Mouse (Mus musculus): Measurements from ENCODE around the gene Gm14862. TPM values are rescaled to one million over a fixed set of nuclear protein-coding genes. Genes with fewer than 3 reads are reported as not detected.
"Not testable (repeated sequence)": the region's sequence is repeated elsewhere in the genome, so short reads cannot be mapped to it uniquely, and the experiment has no call there.

Gm14862 gene
- polyA plus RNA-seq (2015; fragmentation: Nextera tagmentation; extraction: Ambion mirVana), result 3.6 and 3.7 TPM in 2 replicates

DNA sequence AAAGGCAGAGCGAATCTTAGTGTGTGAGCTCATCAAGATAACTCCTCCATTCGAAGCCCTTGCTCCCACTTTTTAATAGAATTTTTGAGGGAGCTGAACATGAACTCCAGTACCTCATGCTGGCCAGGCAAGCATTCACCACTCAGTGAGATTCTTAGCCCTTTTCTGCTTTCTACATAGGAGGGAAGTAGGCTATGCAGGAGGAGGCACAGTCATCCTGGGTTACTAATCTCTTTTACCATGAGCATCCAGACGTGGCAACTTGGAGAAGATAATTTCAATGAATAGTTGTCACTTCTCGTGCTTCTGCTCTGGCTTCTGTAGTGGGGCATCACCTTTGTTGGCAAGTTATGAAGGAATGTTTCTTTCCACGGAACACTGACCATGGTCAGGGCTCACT, at the start of gene Gm14862:
Gene Gm14862 (minus strand): TSS at position 134 of the 400 bp plus-strand sequence.
- ATAC-seq (ENCODE audit: low read depth) (peak; percentile 90), DNase-seq (peak; percentile 43)
- Histone ChIP-seq H3K9me3 (replicated peaks) (no peaks in the 10 kb centered on the region), H3K9ac (peak within 1 kb of the TSS; percentile 70), H3K27ac (peak within 1 kb of the TSS; percentile 88), H3K4me2 (peak within 1 kb of the TSS; percentile 55), H3K4me3 (replicated peaks) (peak within 1 kb of the TSS; percentile 57), H3K4me1 (replicated peaks) (peaks cover 14% of the 10 kb centered on the region), H3K36me3 (no peaks in the 10 kb centered on the region), H3K27me3 (no peaks in the 10 kb centered on the region)
- 48% methylated on average over 5 of the region's 5 CpGs for WGBS (ENCODE audit: insufficient replicate concordance)

- no peak overlapping the region for H3K4me3 ChIP-seq (replicated peaks)
- ATAC-seq (ENCODE audit: low read depth), result peak; percentile 56
- peak; percentile 14 for DNase-seq
- H3K4me2 ChIP-seq, result peak overlapping the region; percentile 32; the same call in 1 of the 2 replicates
- no peaks in the 10 kb centered on the region for H3K9me3 ChIP-seq (replicated peaks)
- H3K36me3 ChIP-seq, result peaks cover 3% of the 10 kb centered on the region; the same call in 1 of the 2 replicates
- H3K9ac ChIP-seq, result 0 out of 2 replicates have a peak overlapping the region, but pooled peaks have one; percentile 6
- WGBS (ENCODE audit: insufficient replicate concordance), result 21% methylated on average over 1 of the region's 1 CpGs
- peaks cover 28% of the 10 kb centered on the region for H3K4me1 ChIP-seq (replicated peaks)
- peak overlapping the region; percentile 77 for H3K27ac ChIP-seq
- H3K27me3 ChIP-seq, result no peaks in the 10 kb centered on the region
These were observed 46.8 kb upstream of the Gm14862 start for GRCm38 (mm10) chrX:9303455-9303854.

GRCm38 (mm10) chrX:9302791-9303190, 46.1 kb upstream of the Gm14862 start:
- WGBS (ENCODE audit: insufficient replicate concordance), result 35% methylated on average over 5 of the region's 5 CpGs
- no peak for ATAC-seq (ENCODE audit: low read depth)
- Histone ChIP-seq H3K36me3 (no peaks in the 10 kb centered on the region), H3K4me3 (replicated peaks) (no peak overlapping the region), H3K27ac (peak overlapping the region; percentile 77), H3K4me2 (peak overlapping the region; percentile 32), H3K9me3 (replicated peaks) (no peaks in the 10 kb centered on the region), H3K9ac (0 out of 2 replicates have a peak overlapping the region, but pooled peaks have one; percentile 10), H3K4me1 (replicated peaks) (peaks cover 29% of the 10 kb centered on the region), H3K27me3 (no peaks in the 10 kb centered on the region)
- DNase-seq, result no peak

DNA sequence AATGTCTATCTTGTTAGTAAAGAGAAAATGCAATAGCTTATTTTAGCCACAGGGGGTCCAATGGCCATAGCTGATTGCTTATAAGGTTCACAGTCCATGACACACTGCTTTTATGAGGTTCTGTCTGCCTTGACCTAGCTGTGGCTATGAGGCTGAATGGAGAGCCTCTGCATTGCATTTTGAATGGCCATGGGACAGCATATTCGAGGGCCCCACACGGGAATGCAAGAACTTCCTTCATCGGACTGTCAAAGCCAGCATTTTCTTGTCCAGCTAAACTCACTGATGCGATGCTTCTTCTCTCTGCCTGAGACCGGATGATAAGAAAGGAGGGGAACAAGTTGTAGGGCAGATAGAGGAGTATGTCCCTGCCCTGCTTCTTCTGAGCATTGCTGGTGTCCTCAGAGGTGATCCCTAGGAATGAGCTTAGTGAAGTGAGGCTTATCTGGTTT, 41.7 kb upstream of the Gm14862 start:
- H3K4me3 ChIP-seq (replicated peaks), result peak overlapping the region; percentile 18; the same call in 1 of the 2 replicates
- H3K9ac ChIP-seq, result peak overlapping the region; percentile 60; the same call in 1 of the 2 replicates
- H3K9me3 ChIP-seq (replicated peaks), result no peaks in the 10 kb centered on the region
- no peaks in the 10 kb centered on the region for H3K36me3 ChIP-seq
- H3K27ac ChIP-seq, result peak overlapping the region; percentile 97
- 36% methylated on average over 5 of the region's 5 CpGs for WGBS (ENCODE audit: insufficient replicate concordance)
- H3K4me2 ChIP-seq, result peak overlapping the region; percentile 59
- DNase-seq, result peak; percentile 68
- peak; percentile 99 for ATAC-seq (ENCODE audit: low read depth)
- peaks cover 32% of the 10 kb centered on the region for H3K4me1 ChIP-seq (replicated peaks)
- H3K27me3 ChIP-seq, result no peaks in the 10 kb centered on the region

GRCm38 (mm10) chrX:9293140-9293829, 36.6 kb upstream of the Gm14862 start:
- WGBS (ENCODE audit: insufficient replicate concordance), result 72% methylated on average over 4 of the region's 4 CpGs
- H3K9me3 ChIP-seq (replicated peaks); H3K4me3 ChIP-seq (replicated peaks); H3K36me3 ChIP-seq; H3K9ac ChIP-seq; H3K4me2 ChIP-seq; DNase-seq; H3K27me3 ChIP-seq: not testable (repeated sequence)
- H3K27ac ChIP-seq, result peak overlapping the region; percentile 55
- peaks cover 21% of the 10 kb centered on the region for H3K4me1 ChIP-seq (replicated peaks)
- ATAC-seq (ENCODE audit: low read depth), result peak; percentile 84

DNA sequence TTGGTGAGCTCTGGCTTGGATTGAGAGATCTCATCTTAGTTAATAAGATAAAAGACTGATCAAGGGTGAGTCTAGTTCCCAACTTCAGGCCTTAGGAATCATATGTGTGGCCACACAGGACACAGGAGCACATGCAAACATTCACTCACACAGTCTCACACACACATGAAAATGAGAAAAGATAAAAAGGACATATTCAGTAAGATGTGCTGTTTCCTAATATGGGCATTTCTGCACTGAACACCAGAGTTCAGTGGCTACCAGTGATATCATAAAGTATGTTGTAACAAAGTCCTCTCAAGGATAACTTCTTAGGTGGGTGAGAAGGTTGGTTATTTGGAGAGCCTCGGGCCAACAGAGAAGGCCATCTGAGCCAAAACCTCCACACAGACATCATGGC, 26.8 kb upstream of the Gm14862 start, which contains the start of gene H2al1m:
Gene H2al1m (plus strand): TSS at position 301 of the 400 bp plus-strand sequence.
- not testable (repeated sequence) for ATAC-seq (ENCODE audit: low read depth); H3K27ac ChIP-seq; H3K36me3 ChIP-seq; H3K27me3 ChIP-seq; H3K4me1 ChIP-seq (replicated peaks); H3K4me3 ChIP-seq (replicated peaks); H3K4me2 ChIP-seq; DNase-seq; H3K9ac ChIP-seq; H3K9me3 ChIP-seq (replicated peaks)
- WGBS (ENCODE audit: insufficient replicate concordance), result no CpG with 5 or more reads among the region's 1 CpGs

- H3K4me2 ChIP-seq, result peak overlapping the region; percentile 65
- peak; percentile 33 for DNase-seq
- H3K27me3 ChIP-seq, result no peaks in the 10 kb centered on the region
- no peaks in the 10 kb centered on the region for H3K9me3 ChIP-seq (replicated peaks)
- H3K9ac ChIP-seq, result peak overlapping the region; percentile 90
- peak; percentile 27 for ATAC-seq (ENCODE audit: low read depth)
- 46% methylated on average over 8 of the region's 8 CpGs for WGBS (ENCODE audit: insufficient replicate concordance)
- no peaks in the 10 kb centered on the region; the same call in 1 of the 2 replicates for H3K36me3 ChIP-seq
- H3K4me1 ChIP-seq (replicated peaks), result peaks cover 19% of the 10 kb centered on the region
- H3K4me3 ChIP-seq (replicated peaks), result peak overlapping the region; percentile 77
- peak overlapping the region; percentile 94 for H3K27ac ChIP-seq
These were observed 17.6 kb upstream of the Gm14862 start for GRCm38 (mm10) chrX:9274321-9274720.

DNA sequence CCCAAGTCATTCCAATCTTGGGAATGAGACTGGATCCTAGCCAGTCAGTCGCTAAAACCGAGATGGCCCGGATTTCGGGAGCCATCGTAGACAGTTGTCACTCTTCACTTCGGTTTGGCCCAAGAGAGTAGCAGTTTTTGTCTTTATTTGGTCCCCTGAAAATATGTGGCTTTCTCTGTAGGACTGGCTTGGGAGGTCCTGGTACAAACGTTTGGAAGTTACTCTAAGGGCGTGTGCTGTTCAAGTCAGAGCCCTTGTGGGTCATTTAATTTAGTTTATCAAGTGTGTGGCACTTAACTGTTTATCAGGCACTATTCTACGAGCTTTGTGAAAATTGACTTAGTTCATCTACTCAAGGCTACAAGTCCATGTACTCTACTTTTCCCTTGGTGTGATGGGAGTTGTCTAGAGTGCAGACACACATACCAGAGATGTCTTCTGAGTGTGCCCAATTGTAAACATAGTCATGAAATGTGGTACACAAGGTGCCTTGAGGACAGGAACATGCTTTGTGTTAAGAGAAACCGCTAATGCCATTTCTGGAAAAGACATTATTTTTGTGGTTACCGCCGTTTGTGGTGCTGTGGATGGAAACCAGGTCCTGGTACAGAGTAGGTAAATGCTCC, 16.8 kb upstream of the Gm14862 start:
- H3K4me1 ChIP-seq (replicated peaks), result peaks cover 17% of the 10 kb centered on the region
- no peaks in the 10 kb centered on the region for H3K9me3 ChIP-seq (replicated peaks)
- H3K27ac ChIP-seq, result peak overlapping the region; percentile 94
- no peaks in the 10 kb centered on the region; the same call in 1 of the 2 replicates for H3K36me3 ChIP-seq
- peak overlapping the region; percentile 90 for H3K9ac ChIP-seq
- peak overlapping the region; percentile 77 for H3K4me3 ChIP-seq (replicated peaks)
- ATAC-seq (ENCODE audit: low read depth) (peak; percentile 24; the same call in 1 of the 2 replicates), DNase-seq (no peak)
- H3K27me3 ChIP-seq, result no peaks in the 10 kb centered on the region
- H3K4me2 ChIP-seq, result peak overlapping the region; percentile 65
- WGBS (ENCODE audit: insufficient replicate concordance), result 29% methylated on average over 12 of the region's 12 CpGs

- Histone ChIP-seq H3K9ac (peak within 1 kb of the TSS; percentile 90), H3K4me1 (replicated peaks) (peaks cover 14% of the 10 kb centered on the region), H3K9me3 (replicated peaks) (no peaks in the 10 kb centered on the region), H3K4me2 (peak within 1 kb of the TSS; percentile 65), H3K36me3 (no peaks in the 10 kb centered on the region; the same call in 1 of the 2 replicates), H3K27ac (peak within 1 kb of the TSS; percentile 94), H3K27me3 (no peaks in the 10 kb centered on the region), H3K4me3 (replicated peaks) (peak within 1 kb of the TSS; percentile 77)
- ATAC-seq (ENCODE audit: low read depth), result peak; percentile 92
- DNase-seq, result peak; percentile 74
- WGBS (ENCODE audit: insufficient replicate concordance), result 3% methylated on average over 81 of the region's 94 CpGs
These were observed 16.0 kb upstream of the Gm14862 start, which contains the start of gene Xk for GRCm38 (mm10) chrX:9272460-9273361. Gene Xk, plus strand, starts transcription at chrX:9272756.

DNA sequence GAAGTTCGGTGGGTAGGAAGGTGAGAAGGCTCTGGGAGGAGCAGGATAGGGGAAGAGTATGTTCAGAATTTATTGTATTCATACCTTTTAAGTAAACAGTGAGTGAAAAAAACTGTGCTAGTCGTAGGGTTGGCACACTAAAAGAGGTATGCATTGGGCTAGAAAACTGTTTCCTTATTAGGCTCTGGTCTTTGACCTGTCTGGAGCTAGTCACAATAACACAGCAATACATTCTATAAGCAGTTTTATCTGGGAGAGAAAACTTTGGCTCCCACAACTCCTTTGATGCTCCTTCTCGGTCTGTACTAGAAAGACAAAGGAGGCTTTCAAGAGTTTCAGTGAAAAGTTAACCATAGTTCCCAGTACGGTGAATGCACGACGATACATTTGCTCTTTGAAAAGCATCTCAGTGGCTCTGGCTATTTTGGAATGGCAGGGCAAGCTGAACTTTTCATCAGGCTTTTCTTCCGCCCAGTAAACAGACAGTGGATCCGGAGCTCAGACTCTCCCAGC, 15.3 kb upstream of the Gm14862 start:
- Histone ChIP-seq H3K27me3 (no peaks in the 10 kb centered on the region), H3K27ac (peak overlapping the region; percentile 94), H3K4me3 (replicated peaks) (peak overlapping the region; percentile 77), H3K4me2 (peak overlapping the region; percentile 65), H3K4me1 (replicated peaks) (peaks cover 12% of the 10 kb centered on the region), H3K9ac (peak overlapping the region; percentile 90), H3K9me3 (replicated peaks) (no peaks in the 10 kb centered on the region), H3K36me3 (no peaks in the 10 kb centered on the region; the same call in 1 of the 2 replicates)
- no peak for DNase-seq
- peak; percentile 2 for ATAC-seq (ENCODE audit: low read depth)
- 14% methylated on average over 8 of the region's 8 CpGs for WGBS (ENCODE audit: insufficient replicate concordance)
